Mouse (Mus musculus) erythroid progenitor cell, adult 5-6 weeks (primary cell): ENCODE data around the gene Psmc3. TPM values are rescaled to one million over a fixed set of nuclear protein-coding genes. Genes with fewer than 3 reads are reported as not detected.

Source experiments
- ATAC-seq: replicated peaks from 2 replicates; pipeline ENCODE4 v1.8.0; 2016; ENCODE audit warnings: moderate number of reproducible peaks, mild to moderate bottlenecking, moderate TSS enrichment, inconsistent platforms; ENCODE audit not compliant: poor library complexity, low FRiP score, severe bottlenecking
- total RNA-seq, 2 experiments: library from RNA; stranded (forward) in 1 of 2; stranded (reverse) in 1 of 2; fragments of 150-400 nt in 1 of 2; fragments of 186-747, 209-891 nt in 1 of 2; gene quantifications; 2 replicates each; pipeline versions ENCODE4 v1.2.3 to v1.2.4; 2015 to 2017; ENCODE audit warnings: low replicate concordance in 2 of 2

Psmc3 gene
- total RNA-seq, 2 experiments from 2014 or later: 56.2 to 101 TPM

DNA sequence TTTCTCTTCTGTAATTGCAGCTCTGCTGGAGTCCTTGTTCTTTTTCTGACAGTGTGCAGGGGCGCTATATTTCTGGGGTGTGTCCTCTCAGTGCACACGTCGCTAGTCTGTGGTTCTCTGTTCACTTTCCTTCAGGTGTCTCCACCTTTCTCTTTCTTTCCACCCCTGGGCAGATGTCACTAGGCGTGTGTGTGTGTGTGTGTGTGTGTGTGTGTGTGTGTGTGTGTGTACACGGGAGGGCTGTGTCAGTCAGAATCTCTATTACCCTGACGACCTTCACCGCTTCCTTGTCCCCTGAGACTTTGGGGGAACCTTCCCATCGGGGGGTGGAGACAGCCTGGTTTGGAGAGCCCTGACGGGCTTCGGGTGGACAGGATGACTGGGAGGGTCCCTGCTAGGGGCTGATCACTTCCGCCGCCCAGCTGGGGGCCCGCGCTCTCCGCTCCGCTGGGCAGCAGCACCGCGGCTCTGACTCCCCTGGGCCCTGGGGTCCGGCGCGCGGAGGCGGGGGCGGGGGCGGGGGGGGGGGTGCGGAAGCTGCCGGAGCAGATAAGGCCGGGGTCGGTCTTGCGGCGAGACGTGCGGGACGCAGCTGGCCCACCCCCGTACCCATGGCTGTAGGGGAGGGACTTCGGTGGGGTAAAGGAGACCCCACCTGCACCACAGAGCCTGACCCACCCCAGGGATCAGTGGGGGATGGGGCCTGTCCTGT is 24.7 kb downstream of the Psmc3 start:
- no peak for ATAC-seq

DNA sequence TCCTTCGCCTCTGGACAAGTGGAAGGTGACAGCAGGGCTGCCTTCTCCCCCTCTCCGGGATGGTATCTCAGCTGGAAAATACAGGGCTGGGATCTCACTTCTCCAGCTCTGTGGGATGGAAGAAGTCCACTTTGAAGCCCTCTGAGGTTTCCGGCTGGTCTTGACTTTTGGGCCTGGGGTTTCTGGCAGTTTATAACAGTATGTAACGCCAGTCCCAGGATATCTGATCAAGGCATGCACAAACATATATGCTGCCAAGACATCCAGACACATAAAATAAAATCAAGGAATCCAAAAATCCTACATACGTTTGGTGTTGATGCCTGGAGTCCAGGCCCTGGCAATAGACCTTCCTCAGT is 25.2 kb downstream of the Psmc3 start:
- ATAC-seq: no peak

DNA sequence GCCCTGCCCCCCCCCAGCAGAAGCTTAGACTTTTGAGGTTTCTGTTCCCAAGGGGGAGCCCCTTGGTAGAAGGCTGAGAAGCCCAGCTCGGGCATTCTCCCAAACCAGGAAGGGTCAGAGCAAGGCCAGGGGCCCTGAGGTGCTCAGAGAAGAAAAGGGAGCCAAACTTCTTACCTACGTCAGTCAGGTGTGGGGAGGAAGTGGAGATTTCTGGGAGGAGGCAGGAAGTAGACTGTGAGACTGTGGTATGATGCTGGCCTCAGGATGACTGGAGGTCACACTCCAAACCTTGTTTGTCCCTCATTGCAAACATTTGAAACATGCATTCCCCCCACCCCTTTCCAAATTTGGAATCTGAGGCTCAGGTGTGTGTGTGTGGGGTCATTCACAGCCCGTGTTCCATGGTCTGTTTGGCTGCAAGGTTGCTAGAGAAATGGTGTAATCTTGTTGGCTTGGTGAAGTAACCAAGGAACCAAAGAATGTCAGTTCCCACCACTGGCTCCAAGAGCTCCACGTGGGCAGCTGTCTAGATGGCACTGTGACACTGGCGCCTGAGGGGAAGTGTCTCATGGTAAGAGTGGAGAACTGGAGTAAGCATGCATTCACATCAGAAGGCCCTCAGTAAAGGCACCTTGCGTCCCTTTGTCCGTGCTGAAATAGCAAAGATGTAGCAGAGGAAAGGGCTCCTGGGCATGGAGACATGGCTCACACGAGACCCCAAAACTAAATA is 27.1 kb downstream of the Psmc3 start:
- no peak for ATAC-seq

DNA sequence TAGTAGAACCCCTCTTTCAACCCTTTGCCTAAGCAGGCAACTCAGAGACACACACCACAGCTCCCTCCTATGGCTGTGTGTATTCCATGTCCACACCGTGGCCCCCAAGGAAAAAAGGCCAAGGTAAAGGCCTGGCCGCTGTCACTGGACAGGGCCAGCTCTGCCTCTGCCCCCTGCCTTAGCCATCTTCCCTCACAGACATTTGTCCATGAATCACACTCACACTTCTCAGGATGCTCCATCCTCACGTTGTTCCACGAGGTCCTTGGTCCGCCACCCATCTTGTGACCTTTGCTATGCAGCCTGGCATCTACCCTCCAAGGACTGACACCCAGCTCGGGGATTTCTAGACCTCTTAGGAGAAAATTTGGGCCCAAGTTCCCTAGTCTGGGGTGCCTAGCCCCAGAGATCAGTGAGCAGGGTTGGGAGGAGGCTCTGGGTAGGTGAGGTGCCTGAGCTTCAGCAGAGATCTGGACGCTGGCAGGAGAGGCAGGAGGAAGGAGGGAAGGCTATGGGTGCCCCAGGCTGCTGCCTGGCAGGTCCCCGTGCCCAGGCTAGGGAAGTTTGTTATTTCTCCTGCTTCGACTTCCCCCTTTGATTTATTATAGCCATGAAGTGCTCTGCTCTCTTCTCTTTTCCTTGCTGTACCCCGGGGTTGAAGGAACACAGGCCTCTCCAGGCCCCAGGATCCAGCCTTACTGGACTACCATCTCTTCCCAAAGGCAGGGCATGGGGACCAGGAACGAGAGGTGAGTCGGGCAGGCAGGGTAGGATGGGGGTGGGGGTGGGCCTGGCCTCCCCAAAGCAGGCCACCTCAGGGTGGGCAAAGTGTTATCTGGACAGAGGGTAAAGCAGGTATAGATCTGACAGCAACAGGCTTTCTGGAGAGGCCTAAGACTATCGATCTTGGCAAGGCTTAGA is 28.2 kb downstream of the Psmc3 start, which contains the start of gene Spi1:
TSS of gene Spi1 (plus strand) at position 616 of the 921 bp plus-strand sequence.
- ATAC-seq: no peak

DNA sequence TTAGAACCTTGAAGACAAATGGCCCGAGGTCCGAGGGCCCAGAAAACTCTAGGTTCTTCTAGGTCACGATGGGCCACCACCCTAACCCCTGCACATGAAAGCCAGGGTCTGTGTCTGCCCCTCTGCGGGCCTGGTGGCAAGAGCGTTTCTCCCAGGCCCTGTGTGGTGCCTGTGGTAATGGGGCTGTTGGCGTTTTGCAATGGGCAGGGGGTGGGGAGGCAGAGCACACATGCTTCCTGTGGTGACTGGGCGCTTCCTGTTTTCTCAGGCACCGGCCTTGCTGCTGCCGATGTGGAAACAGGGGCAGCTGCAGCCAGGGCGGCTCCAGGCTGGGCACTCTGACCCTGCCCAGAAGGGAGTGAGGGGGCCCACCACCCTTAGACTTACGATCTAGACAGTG is 29.0 kb downstream of the Psmc3 start:
- no peak for ATAC-seq

DNA sequence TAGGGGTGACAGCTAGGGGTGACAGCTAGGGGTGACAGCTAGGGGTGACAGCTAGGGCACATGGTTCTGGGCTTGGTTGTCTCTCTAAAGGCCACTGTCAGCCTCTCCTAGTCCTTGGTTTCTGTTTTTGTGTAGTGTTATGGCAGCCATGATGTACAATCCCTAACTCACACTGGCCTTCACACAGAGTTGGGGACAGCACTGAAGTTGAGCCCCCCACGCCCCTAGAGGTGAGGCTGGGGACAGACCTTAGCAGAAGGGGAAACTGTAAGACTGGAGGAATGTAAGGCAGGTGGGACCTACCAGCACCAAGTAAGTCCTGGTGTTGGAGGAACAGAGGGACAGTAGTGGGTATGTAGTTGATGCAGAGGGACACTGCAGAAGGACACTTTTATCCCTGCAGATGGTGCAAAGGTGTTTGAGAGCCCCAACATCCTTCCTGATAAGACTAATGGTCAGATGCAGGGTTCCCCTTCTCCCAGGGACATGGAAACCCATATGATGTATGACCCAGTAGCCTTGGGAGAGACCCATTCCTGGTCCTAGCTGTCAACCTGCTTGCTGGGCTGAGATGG is 29.6 kb downstream of the Psmc3 start:
- no peak for ATAC-seq

DNA sequence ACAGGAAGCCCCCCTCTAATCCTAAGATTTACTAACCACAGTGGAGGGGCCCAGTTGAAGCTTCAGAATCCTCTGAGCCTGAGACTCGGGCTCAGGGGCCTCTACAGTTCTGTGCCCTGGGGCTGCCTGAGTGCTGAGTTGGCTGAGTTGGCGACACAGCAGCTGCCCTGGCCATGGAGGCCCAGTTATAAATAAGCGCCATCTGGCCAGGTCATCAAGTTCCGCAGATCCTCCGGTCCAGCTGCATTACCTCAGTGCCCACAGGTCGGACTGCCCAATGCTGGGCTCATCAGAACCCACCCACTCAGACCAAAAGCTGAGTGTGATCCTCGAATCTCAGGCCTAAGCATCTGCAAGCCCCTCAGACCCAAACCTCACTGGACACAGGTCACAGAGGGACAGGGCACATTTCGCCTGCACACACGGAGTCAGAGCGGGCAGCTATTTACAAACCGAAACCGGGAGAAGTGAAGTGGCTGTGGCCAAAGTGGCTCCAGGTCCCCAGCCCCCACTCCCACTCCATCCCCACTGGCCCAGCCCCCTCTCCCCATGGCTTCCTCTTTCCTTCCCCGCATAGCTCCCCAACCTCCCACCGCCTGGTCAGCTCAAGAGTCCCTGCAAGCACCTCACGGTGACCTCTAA is 30.5 kb downstream of the Psmc3 start:
- ATAC-seq: no peak

DNA sequence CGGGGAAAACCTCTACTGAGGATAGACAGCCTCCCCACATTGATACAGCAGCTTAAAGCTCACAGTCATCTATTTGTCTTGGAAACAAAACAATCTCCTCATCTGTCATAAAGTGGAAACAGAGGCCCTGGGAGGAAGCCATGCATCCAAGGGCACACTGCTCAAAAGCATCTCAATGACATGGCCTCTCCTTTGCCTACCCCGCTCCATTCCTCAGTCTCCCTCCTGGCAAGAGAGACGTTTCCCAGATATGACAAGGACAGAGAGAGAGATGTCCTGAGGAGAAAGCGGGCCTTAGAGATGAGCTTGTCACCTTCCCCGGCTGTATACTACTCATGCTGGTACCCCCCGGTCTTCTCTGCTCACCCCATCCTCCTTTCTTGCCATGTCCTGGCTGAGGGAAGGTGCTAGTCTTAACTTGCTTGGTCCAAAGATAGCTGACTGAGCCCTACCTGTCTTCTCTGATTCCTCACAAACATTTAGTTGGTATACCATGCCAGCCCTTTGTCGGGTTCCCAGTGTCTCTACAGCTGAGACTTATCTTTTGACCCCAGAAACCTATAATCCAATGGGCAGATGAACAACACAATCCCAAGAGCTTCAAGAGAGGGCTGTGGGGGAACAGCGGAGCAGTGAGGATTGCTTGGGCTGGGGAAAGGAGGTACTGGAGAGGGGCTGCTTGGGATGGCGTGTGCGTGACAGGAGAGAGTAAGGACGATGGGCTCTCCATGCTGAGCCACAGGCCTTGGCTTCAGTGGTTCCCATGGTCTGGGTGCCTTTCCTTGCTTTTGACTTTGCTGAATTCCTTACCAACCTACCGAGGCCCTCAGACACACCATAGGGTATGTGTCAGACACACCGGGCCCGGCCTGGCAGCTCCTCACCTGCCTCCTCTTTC is 31.9 kb downstream of the Psmc3 start:
- ATAC-seq: no peak

DNA sequence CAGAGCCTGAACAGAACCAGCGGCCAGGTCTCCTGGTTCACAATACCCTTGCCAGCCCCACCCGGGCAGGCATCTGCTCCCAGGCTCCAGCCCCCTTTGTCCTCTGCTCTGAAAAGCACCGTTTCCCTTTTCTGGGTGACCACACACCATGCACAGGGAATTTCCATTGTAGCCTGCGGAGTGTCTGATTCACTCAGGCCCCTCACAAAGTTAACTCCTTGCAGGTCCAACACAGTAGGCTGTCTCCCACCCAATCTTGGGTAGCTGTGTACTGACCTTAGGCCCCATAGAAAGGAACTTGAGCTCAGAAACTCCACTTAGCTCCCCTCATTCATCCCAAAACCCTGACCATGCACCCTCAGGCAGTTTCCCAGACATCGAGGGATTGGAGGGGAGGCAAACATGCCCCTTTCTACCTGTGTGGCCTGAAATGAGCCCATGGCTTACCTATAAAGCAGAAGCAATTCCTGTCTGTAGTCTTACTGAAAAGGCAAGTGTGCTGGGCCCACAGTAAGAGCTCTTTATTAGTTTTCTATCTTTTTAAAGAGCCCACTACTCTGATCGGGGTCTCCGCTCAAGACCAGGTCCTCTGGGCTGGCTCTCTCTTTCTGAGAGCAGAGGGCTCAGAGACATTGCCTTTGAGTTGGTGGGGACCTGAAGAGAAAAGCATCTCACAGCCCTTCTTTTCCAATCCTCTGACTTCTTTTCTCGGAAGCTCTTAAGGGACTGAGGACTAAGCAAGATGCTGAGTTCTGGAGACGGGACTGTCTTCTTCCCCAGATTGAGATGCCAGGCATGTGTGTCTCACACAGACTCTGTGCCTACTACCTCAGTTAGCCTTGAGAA is 32.8 kb downstream of the Psmc3 start:
- no peak for ATAC-seq

DNA sequence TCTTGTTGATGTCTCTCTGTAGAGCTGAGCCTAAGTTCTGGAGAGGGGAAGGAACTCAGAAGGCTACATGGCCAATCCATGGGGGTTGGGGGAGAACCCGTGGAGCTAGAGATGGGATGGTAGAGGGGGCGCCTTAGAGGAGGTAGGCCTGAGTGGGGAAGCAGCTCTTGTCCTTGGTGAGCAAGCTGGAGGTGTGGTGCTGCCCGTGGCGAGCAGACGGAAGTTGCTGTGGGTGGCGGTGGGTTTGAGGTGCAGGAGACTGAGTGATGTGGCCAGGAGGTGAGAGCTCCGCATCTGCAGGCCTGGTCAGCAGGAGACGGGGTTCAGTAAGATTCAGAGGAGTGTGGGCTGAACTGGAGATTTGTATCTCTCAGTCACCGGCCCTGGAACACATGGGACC is 33.6 kb downstream of the Psmc3 start:
- ATAC-seq: no peak

DNA sequence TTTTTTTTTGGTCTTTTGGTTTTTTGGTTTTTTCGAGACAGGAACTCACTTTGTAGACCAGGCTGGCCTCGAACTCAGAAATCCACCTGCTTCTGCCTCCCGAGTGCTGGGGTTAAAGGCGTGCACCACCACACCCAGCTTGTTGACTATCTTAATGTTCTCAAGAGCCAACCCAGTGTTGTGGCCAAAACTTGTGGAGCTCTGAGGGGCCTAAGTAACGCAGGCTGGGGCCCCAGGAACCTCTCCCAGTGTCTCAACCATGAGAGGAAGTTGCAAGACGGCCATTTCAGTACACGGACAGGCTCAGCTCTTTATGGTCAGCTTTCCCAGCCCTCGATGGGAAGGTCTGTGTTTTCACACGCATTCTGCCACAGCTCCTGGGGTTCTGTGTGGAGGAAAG is 35.2 kb downstream of the Psmc3 start:
- ATAC-seq: no peak

DNA sequence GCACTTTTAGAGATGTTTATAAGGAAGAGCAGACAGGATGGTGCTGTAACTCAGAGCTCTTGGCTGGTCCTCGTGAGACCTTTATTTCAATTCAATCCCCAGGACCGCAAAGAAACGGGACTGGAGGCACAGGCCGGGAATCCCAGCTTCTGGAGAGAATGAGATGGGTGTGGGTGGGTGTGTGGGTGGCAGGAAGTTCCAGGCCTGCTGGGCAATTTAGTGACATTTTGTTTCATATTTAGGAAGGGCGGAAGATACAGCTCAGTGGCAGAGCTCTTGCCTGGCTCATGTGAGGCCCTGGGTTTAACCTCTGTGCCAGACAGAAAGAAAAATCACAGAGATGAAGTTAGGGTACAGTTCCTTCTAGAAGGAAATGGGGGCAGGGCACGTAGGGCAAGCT is 36.4 kb downstream of the Psmc3 start:
- ATAC-seq: no peak

DNA sequence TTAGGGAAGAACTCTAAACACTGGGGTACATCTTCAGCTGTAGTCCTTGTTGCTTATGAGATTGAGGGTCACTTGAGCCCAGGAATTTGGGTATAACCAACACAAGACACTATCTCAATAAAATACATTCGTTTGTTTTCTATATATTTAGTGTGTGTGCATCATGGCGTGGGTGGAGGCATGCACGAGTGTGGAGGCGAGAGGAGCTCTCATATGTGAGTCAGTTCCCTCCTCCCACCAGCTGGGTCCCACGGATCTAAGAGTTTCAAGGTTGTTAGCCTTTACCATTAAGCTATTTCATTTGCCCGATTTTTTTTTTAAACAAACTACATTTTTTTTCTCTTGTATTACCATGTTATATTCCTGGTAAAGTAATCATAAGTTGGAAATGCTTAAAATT is 37.0 kb downstream of the Psmc3 start:
- ATAC-seq: no peak

DNA sequence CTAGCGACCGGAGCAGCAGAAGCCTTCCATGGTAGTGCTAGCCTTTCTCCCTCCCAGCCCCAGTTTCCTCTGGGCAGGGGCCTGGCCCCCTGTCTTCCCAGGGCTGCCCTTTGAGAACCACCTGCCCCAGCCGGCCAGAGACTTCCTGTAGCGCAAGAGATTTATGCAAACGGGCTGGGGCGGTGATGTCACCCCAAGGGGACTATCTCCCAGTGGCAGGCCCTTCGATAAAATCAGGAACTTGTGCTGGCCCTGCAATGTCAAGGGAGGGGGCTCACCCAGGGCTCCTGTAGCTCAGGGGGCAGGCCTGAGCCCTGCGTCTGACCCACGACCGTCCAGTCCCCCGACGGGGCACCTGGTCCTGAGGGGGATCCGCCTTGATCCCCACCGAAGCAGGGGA is 42.7 kb downstream of the Psmc3 start:
- no peak for ATAC-seq

DNA sequence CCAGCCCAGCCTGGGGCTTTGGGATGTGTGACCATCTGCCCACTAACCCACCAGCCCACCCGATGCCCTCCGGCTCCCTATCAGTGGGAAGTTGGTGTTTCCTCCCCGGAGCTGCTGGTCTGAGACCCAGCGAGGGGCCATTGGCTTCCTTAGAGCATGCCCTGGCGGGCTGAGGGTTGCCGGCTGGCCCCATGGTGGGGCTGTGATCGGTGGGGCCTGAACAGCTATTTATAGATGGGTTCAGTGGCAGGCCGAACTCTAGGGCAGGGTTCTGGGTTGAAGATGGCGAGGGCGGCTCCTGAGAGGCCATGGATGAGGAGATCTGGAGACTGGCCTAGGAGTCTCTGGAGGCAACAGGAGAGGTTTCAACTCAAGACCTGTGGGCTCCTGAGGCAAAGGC is 43.2 kb downstream of the Psmc3 start:
- no peak for ATAC-seq

DNA sequence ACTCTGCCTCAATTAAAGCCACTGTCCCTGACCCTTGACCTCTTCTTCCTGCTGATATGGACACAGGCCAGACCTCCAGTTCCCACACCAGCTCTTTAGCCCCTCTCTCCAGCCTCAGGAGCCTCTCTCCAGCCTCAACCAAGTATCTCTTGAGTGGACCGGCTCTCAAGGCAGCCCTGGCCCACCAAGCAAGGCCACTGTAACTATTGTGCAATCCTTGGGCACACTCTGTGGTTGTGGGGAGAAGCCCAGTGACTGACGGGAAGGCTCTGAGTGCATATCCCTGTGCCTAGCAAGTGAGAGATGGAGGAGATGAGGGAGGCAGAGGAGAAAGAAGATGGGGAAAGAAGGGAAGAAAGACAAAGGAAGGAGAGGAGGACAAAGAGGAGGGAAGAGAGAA is 44.3 kb downstream of the Psmc3 start:
- ATAC-seq: no peak

DNA sequence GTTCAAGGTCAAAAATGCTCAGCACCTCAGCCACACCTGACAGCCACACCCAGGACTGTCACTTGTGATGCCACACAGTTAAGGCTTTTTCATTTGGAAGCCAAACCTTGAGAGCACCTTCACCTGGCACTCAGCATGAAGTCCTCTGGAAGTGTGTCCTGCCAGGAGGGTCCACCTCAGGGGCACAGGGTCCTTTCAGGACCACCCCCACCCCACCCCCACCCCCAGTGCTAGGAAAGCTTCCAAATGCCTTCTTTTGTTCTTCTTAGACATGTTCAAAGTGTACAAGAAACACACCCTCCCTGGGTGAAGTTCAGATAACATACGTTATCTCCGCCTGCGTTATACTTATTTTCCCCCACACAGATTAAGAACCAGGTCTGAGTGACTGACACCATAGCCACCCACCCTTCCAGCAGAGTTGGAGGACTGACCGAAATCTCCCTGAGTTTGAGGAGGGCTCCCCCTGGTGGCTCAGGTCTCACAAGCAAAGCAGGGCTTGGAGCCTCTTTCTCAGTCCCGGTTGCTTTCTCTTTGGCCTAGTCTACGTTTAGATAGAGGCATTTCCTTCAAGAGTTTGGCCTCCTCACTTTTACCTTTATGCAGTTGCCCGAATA is 47.4 kb downstream of the Psmc3 start:
- ATAC-seq: peak; percentile 77

DNA sequence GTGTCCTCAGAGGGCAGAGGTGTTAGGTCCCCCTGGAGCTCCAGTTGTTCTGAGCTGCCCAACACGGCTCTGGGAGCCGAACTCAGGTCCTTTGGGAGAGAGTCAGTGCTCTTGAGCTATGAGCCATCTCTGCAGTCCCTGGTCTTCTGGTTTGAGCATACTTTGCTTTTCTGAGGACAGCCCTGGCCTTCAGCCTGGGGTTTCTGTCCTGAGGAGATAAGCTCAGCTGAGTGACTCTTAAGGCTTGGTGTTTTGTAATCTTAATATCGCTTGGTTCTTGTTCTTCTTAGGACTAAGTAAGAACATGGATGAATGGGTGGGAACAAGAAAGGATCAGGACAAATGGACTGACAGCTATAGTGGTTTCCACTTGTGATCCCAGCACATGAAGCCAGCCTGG is 54.3 kb downstream of the Psmc3 start:
- ATAC-seq: no peak
